Mouse (Mus musculus): ENCODE data around the gene Hist1h3c. TPM values are rescaled to one million over a fixed set of nuclear protein-coding genes. Genes with fewer than 3 reads are reported as not detected.

The Hist1h3c gene
- not detected for polyA plus RNA-seq (2014; fragmentation: Illumina TruSeq; extraction: RNeasy Lipid Tissue Mini Kit (QIAGEN cat#74804); ENCODE audit: insufficient read depth, low read depth, low replicate concordance)

DNA sequence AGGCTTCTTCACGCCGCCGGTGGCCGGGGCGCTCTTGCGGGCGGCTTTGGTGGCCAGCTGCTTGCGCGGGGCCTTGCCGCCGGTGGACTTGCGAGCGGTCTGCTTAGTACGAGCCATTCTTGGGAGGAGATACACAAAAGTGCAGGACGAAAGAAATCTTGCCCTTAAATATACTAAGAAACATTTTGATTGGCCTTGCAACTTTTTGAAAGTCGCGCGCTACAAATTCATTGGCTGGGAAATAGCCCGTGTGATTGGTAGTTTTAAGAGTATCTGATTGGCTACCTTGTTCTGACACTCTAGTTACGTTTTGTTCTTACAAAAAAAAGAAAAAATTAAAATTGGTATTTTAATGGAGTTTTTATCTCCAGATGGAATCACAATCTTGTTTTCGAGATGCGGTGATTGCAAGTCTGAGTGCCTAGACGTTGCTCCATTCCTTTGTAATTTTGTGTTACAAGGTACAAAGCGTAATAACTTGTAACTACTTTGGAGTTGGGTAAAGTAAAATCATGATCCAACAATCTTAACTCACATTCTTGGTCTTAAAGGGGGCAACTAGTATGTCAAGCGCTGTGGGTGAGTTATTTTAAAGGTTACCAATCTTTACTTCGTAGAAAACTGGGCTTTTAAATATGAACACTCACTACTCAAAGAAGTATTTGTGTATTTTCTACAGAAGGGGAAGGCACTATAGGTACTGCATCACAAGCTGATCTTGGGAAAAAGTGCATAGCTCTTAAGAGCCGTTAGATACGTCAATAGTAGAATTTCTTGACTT, at the start of gene Hist1h3c:
Gene Hist1h3c, minus strand, starts transcription at position 222 of the 781 bp plus-strand sequence.

DNA sequence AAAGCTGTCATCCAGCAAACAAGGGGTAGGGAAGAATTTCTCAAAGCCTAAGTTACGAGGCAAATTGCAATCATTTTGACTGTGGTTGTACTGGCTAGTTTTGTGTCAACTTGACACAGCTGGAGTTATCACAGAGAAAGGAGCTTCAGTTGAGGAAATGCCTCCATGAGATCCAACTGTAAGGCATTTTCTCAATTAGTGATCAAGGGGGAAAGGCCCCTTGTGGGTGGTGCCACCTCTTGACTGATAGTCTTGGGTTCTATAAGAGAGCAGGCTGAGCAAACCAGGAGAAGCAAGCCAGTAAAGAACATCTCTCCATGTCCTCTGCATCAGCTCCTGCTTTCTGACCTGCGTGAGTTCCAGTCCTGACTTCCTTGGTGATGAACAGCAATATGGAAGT, 24.2 kb upstream of the Hist1h3c start, which contains the start of gene Trim38:
Gene Trim38, plus strand, starts transcription at position 301 of the 400 bp plus-strand sequence.

DNA sequence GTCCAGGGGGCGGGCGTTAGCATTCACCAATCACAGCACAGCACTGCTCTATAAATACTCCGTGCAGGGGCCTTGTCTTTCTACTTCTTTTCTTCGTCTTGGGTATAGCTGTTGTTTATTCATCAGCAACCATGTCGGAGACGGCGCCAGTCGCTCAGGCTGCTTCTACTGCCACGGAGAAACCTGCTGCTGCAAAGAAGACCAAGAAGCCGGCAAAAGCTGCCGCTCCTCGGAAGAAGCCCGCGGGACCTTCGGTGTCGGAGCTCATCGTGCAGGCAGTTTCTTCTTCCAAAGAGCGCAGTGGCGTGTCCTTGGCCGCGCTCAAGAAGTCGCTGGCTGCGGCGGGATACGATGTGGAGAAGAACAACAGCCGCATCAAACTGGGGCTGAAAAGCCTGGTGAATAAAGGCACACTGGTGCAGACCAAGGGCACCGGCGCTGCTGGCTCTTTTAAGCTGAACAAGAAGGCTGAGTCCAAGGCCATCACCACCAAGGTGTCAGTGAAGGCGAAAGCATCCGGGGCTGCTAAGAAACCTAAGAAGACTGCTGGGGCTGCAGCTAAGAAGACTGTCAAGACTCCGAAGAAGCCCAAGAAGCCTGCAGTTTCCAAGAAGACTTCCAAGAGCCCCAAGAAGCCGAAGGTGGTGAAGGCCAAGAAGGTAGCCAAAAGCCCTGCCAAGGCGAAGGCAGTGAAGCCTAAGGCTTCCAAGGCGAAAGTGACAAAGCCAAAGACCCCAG, 18.4 kb upstream of the Hist1h3c start, which contains the start of gene Hist1h1a:
Gene Hist1h1a, plus strand, starts transcription at position 81 of the 738 bp plus-strand sequence.

DNA sequence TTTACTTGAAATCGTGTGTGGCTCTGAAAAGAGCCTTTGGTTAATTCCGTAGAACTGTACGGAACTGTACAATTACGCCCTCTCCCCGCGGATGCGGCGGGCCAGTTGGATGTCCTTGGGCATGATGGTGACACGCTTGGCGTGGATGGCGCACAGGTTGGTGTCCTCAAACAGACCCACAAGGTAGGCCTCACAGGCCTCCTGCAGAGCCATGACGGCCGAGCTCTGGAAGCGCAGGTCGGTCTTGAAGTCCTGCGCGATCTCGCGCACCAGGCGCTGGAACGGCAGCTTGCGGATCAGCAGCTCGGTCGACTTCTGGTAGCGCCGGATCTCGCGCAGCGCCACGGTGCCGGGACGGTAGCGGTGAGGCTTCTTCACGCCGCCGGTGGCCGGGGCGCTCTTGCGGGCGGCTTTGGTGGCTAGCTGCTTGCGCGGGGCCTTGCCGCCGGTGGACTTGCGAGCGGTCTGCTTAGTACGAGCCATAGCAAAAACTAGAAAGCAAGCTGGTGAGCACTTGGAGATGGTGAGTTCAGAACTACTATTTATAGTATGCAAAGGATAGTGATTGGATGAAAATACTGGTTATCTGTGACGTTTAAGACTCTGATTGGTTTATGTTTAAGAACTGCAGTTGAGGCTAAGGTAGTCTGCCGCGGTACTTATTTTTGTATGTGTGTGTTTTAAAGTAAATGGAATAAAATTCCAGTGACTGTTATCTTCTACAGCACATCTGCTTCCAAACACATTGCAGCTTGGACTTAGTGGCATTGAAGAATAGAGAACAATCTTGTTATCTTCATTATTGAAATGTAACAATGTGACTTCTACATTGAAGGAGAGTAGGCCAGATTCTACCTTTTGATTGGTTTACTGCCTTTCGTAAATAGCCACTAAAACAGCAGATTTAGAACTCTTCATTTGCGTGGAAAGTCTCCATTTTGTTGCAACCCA, 16.7 kb upstream of the Hist1h3c start, which contains the start of gene Hist1h3a:
Gene Hist1h3a, minus strand, starts transcription at position 516 of the 951 bp plus-strand sequence.

GRCm38 (mm10) chr13:23760972-23761864, 15.8 kb upstream of the Hist1h3c start, which contains the start of gene Hist1h4a:
Hist1h4a (minus strand) TSS chr13:23761230.

GRCm38 (mm10) chr13:23756790-23757189, 11.4 kb upstream of the Hist1h3c start, which contains the start of gene Hist1h4b:
Hist1h4b (plus strand) TSS chr13:23757013.

GRCm38 (mm10) chr13:23752067-23752741, 6.8 kb upstream of the Hist1h3c start, which contains the start of gene Hist1h3b:
Hist1h3b (plus strand) TSS chr13:23752267.

GRCm38 (mm10) chr13:23750839-23751477, 5.6 kb upstream of the Hist1h3c start, which contains the start of gene Hist1h2ab:
Hist1h2ab (plus strand) TSS chr13:23751126.

GRCm38 (mm10) chr13:23746201-23747080, 1.0 kb upstream of the Hist1h3c start, which contains the start of gene Hist1h2bb:
Hist1h2bb (plus strand) TSS chr13:23746734.

DNA sequence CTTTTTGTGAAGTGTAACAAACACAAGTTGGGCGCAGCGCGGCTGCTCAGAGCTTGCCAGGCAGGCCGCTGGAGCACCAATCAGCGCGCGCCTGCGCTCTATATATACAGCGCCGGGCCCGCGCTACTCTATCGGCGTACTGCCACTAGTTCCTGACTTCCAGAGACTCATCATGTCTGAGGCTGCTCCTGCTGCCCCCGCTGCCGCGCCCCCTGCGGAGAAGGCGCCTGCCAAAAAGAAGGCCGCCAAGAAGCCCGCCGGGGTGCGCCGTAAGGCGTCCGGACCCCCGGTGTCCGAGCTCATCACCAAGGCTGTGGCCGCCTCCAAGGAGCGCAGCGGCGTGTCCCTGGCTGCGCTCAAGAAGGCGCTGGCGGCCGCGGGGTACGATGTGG, 6.7 kb downstream of the Hist1h3c start, which contains the start of gene Hist1h1c:
Gene Hist1h1c, plus strand, starts transcription at position 132 of the 392 bp plus-strand sequence.

DNA sequence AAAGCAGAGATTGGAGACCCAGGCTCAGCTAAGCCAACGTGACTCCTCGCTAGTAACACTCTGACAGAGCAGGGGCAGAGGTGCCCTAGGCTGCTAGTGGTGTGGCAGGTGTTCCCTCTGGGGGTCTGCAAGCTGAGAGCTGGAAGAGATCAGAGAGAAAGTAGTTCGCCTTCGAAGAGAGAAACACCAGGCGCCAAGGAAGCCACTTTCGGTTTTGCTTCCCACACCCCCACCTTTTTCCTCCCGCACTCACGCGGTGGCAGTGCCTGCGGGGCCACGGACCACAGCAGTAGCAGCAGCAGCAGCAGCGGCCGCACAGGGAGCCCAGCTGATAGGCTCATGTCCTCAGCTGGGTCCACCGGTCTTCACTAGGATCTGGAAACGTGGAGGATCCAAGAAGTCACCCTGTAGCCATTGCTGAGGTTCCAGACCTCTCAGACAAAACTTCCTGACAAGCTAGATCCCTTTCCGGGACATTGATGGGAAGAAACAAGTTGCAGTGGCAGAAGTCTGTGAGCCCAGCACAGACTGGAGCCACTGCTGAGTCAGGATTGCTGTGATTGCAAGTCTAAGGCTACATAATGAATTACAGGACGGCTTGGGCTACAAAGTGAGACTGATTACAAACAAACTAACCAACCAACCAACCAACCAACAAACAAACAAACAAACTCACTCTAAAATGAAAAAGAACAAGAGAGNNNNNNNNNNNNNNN, 34.9 kb downstream of the Hist1h3c start, which contains the start of gene Hfe:
Gene Hfe, minus strand, starts transcription at position 481 of the 716 bp plus-strand sequence.

GRCm38 (mm10) chr13:23698300-23698693, 47.1 kb downstream of the Hist1h3c start, which contains the start of gene Hist1h4c:
Hist1h4c (minus strand) TSS chr13:23698454.

DNA sequence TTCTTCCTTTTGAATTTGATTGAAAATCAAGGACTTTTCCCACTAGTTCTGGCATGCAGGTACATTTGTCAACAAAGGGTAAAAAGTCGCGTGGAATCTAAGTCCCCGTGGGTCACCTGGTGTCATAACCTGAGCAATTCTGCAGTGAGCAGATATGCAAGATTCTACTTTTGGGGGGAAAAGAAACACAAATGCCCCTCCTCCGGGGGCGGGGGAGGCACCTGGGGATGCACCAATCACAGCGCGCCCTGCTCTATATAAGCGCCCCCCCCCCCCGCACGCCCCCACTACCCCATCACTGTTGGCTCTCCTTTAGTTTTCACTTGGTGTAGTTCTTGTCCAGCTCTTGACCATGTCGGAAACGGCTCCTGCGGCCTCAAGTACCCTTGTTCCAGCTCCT, 49.9 kb downstream of the Hist1h3c start, which contains the start of gene Hist1h1t:
Gene Hist1h1t, plus strand, starts transcription at position 301 of the 400 bp plus-strand sequence.

All from lung, adult 10 weeks (tissue).